Mouse (Mus musculus) left cerebral cortex, adult 8-10 months (tissue): ENCODE measurements around the gene Nsf. TPM values are rescaled to one million over a fixed set of nuclear protein-coding genes. Genes with fewer than 3 reads are reported as not detected.
"Not testable (repeated sequence)": the region's sequence is repeated elsewhere in the genome, so short reads cannot be mapped to it uniquely, and the experiment has no call there.

Experiments
- DNase-seq, 2 experiments: peaks; one replicate each; pipeline ENCODE4 v3.0.0; 2022; ENCODE audit warnings: low spot score in 2 of 2
- total RNA-seq, 4 experiments: library from RNA; stranded (reverse); gene quantifications; 2 replicates each; pipeline ENCODE4 v1.2.4; 2022

Gene Nsf
- total RNA-seq, 4 experiments from 2014 or later: 917 to 958 (median 948) TPM

DNA sequence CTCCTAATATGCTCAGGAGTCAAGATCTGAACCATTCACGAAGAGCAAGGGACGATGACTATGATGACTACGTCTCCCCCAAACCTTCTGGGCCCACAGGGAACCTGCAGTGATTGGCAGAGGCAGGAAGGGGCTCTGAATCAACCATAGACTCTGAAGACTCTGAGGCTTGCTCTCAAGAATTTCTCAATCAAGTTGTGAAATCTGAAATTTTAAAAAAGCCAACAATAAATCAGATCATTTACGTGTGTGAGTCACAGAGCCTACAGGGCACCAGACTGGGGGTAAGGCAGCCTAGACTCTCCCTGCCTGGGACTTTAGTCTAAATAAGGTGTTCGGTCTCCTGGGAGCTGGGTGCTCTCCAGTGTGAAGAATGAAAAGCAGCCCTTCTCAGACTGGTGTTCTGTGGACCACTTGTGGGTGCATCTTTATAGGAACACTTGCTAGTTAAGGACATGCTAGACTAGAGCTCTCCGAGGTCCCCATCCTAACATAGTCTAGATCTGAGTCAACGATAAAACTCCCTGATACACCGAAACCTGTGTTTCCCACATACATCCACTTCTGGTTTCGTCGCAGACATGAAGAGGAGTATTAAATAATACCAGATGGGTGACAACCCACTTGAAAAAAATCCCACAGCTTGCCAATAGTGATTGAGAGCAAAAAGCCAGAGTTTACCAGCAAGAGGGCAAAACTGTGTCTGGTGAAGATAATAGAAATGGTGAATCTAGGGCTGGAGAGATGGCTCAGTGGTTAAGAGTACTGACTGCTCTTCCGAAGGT, 56.7 kb downstream of the Nsf start:
- no peak for DNase-seq

DNA sequence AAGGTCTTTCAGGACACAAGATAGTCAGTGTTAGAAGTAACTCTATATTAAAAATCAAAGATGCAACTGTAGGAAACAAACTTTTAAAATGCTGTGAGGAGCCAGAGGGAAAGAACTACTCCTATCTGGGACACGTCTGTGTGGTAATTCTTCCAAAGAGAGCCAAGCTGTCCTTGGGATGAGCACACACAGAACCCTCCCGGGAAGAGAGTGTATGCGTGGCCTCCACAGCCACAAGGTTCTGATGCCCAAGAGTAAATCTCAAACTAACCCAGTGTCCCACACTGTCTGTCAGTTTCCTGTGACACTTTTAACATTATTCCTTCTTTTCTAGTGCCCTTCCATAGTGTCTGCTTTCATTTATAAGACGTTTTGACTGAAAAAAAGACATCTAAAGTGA, 57.8 kb downstream of the Nsf start:
- no peak for DNase-seq

DNA sequence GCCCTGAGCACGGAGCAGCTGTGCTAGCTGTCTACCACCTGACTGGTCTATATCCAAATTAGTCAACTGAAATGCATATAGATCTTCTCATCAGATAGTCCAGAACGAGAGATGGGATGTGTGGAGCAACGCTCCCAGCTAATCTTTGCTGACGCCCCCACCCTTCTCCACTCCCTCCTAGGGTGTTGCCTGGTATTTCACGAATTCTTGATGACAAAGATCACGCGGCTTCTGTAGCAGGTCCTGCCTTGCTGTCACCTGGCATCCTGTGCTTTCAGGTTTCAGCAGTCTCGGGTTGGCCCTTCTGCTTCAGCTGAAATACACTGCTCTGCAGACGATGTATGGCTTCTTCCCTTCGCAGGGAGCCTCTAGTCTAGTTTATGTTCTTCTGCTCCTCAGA, 61.0 kb downstream of the Nsf start:
- no peak for DNase-seq

DNA sequence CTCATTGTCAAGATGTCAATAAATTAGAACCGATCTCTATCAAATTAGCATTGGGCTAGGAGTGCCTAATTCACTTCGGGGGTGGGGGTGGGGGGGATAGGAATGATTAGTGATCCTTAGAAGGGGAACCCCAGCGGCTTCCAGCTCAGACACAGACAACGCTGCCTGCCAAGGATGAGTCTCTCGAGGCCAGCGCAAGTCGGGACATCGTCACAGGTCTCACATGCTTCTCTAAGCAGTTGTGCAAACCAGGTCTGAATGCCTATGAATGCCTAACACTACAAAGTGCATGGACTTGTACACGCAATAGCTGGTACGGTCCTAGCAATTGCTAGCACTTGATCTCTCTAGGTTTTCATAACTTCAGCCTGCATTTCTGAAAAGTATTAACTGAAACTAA, 62.1 kb downstream of the Nsf start:
- DNase-seq: no peak

DNA sequence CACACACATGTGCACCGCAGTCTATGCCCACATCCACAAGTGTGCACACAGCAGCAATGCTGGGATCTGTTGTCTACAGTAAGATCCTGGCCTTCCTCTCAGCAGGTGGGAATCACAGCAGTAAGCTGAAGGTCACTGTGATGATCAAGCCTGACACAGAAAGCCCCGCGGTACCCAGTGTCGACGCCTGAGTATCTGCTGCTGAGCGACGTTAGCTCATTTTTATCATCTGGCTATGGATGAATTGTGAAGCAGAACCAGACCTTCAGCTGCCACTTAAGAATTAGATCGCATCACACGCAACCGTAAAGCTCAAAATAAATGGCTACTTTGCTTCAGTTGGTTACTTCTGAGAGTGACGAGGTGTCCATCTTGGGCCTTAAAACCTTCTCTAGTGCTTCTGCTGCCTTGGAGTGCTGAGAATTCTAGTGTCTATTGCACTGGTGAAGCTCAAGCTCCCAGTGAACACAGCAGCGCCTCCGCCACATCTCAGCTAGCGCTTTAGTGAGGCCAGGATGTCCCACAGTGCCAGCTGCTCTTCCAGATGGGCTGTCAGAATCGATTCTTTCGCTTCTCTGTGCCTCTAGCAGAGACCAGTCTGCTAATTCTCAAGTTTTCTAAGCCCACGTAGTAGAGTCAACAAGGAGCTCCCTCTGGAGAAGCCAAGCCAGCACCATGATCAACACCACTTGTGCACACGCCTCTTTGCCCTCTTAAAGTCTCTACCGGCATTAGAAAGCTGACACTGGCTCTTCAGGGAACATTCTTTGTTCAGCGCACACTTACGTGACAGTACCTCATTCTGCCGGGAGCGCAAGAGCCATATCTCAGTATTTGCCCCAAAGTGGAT, 63.3 kb downstream of the Nsf start:
- DNase-seq: peak in 1 of 2 experiments; percentile 42

DNA sequence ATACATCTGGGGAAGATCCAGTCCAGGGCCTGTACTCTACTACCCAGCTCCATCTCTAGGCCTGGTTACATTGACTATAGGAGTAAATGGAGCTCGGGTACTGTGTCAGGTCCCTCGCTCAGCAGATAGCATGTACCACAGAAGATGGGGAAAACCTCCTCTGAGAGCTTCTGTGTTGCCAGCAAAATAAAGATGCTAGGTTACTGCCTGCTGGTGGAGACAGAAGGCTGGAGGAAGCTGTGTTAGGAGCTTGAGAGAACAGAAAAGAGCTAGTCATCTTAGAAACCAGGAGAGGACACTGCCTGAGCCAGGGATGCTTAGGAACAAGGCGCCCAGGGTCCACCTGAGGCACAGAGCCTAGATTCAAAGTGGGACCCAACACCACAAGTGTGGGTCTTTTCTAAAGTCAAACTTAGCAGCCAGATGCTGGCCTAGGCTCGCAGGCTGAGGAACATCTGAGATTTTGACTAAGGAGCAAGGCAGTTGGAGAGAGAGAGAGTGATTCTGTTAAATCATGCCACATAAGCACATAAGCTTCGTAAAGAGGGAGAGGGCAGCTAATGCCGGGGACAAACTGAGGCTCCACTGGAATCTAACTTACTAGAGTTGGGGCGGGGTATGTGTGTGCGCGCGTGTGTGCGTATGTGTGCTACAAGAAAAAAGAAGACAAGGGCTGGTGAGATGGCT, 66.0 kb downstream of the Nsf start:
- DNase-seq: no peak

DNA sequence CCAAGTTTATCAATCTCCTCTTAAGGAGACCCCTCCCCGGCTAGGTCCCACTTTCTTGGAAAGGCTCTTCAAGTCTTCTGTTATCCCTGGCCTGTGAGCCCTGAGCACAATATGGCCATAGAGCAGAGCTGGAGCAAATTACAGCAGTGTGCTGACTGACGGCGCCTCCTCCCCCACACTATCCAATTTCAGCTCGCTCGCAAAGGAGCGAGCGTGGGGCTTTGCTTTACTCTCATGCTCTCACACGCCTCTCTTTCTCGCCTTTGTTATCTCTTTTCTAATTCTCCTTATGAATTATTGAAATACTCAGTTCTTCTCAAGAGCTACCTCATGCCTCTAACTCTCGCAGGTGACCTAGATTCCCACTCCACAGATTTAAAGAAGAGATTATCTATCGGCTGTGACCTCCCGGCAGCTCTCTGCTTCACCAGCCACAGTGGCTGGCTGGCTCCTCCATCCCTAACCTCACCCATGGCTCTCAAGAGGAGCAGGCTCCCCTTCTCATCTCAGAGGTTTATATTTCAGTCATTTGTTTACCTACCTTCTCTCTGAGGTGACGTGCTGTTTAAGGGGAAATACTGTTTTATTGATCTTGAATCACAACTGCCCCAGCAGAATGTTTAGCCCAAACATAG, 69.0 kb downstream of the Nsf start:
- peak in 1 of 2 experiments; percentile 33 for DNase-seq

DNA sequence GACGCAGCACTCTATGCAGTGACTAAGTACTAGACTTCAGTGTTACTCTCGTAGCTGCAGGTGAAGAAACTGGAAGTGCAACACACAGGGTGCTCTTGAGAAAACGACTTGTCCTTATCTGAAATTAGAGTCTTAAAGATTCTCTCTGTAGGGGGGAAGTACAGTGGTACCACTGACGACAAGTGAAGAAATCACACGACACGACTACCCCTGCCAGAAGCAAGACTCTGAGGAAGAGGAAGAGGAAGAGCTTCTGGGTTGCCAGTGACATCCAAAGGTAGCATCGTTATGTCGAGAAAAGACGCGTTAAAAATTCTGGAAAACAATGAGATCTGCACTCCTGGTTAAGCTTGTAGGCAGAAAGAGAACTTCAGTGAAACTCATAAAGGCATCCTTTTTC, 70.1 kb downstream of the Nsf start:
- no peak for DNase-seq

DNA sequence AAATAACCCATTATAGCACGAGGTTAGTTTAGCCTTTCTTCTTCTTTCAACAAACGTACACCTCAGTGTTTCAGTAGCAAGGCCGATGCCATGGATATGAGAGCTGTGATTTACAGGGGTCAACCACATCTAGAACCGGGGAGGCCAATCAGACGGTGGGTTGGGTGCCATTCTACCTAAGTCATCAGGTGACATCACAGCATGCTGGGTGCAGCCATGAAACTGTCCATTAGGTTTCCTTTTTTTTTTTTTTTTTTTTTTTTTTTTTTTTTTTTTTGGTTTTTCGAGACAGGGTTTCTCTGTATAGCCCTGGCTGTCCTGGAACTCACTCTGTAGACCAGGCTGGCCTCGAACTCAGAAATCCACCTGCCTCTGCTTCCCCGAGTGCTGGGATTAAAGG, 74.4 kb downstream of the Nsf start:
- not testable (repeated sequence) for DNase-seq

DNA sequence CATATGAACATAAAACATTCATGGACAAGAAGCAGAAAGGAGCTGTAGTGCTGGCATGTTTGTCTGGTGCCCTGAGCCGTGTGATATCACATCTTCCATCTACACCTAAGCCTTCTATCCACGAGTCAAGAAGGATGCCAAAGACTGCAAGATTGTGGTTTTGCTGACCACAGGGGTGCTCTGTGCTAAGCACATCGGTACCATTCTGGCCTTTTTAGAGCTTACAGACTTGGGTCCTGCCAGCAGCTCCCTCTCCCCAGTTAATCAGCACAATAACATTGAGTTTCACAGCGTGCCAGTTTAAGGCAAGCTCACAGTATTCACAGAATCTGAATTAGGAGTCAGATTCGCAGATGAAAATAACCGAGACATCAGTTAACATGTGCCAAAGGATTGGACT, 75.4 kb downstream of the Nsf start:
- DNase-seq: no peak

DNA sequence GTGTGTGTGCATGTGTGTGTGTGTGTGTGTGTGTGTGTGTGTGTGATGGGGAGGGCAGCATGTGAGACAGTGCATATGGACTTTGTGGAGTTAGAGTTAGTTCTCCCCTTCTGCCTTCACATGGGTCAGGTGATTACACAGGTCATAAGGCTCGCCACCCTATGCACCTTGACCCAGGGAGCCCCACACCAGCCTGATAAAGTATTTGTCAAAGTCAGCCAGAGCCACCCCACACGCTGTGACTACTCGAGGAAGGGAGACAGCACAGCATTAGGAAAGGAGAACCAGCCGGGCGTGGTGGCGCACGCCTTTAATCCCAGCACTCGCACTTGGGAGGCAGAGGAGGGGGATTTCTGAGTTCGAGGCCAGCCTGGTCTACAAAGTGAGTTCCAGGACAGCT, 83.5 kb downstream of the Nsf start:
- DNase-seq: no peak

DNA sequence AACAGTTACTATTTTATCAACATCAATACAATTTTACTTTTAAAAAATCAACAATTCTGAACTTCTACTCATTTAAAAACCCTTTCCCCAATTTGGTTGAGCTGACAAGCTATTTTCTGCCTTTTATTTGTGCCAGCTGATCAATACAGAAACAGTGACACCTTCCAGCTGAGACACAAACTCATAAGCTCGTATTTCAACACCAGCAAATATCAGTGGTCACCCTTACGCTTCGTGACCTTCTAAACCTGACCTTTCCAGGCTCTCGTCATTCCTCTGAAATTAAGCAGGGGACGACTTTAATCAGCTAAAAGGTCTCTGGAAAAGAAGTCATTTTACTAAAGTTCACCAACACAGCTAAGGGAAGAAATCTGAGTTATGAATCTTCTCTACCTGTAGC, 86.2 kb downstream of the Nsf start:
- no peak for DNase-seq

DNA sequence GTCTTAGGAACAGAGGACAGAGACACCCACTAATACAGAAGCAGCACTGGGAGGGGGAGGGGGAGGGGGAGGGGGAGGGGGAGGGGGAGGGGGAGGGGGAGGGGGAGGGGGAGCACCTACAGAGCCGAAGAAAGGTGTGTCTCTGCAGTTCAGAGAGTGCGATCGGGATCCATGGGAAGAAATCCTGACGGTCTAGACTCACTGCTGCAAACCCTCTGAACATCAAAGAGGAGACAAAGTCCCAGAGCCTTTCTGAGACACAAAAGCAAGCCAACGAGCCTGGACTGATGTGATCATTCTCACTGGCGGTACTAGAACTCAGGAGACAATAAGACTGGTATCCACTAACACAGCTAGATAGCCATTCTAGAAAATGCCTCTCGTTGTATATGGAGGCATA, 88.5 kb downstream of the Nsf start:
- DNase-seq: no peak

DNA sequence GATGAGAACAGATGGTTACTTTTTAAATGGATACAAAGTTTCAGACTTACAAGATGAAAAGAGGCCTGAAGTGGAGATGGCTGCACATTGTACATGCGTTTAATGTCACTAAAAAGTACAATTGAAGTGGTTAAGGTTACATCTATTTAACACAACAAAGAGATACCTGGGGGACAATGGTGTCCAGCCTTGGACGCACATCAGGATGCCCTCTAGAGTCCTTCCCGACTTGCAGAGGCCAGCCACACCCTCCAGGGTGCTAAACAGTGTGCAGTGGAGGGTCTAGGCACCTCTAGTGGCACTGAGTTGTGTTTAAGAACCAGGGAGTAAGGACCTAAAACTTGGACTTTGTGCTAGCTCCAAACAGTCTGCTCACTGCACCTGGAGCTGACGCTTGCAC, 89.4 kb downstream of the Nsf start:
- DNase-seq: no peak

DNA sequence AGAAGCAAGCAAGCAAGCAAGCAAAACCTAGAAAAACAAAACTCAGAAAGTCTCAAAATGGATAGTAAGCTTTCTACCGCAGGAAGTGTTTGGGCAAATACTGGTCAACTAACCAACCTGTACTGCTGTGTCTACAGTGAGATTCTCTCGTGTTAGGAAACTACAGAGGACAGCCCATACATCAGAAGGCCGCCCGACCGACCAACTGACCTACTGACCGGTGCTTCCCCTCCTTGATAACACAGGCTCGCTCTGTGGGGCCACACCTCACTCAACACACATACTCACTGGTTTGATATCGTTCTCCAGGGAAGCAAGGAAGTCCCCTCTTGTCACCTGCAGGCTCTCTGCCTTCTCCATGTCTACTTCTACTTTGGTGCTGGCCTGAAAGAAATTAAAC, 90.9 kb downstream of the Nsf start:
- no peak for DNase-seq

DNA sequence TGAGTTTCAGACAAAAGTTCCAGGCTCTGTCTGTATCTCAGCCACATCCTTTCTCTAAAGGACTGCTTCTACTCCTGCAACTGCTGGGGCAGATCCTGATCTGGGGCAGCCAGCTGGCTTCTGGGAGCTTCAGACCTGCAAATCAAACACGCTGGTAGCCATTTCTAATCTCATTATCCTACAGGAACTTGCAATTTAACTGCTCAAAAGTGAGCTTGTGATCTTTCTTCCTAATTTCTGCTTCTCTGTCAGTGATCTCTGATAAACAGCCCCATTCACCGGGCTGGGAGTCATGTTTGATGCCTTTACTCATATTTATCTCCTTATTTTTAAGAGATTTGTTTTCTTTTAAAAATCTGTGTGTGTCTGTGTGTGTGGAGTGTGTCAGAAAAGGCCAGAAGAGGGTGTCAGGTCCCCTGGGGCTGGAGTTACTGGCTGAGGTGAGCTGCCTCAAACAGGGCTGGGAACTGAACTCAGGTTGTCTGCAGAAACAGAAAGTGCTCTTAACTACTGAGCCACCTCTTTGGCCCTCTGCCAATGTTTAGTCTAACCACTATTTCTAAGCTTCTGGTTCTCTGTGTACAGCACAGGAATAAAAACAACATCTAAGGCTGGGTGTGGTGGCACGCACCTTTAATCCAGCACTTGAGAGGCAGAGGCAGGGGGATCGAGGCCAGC, 93.8 kb downstream of the Nsf start:
- no peak for DNase-seq

DNA sequence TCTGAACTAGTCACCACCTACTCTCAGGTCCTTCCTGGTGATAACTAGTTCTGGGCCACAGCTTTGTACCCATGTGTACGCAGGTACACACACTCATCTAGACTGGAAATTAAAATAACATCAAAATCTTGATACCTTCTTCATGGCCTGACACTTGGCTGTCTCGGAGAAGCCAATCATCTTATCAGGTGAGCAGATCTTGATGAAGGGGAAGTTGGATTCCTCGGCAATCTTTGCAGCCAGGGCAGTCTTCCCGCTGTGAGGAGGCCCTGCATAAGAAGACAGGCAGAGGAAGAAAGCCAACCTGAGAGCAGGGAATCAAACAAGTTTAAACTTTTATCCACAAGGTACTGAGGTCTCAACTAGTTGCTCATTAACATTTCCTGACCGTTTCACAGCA, 95.1 kb downstream of the Nsf start:
- DNase-seq: no peak

DNA sequence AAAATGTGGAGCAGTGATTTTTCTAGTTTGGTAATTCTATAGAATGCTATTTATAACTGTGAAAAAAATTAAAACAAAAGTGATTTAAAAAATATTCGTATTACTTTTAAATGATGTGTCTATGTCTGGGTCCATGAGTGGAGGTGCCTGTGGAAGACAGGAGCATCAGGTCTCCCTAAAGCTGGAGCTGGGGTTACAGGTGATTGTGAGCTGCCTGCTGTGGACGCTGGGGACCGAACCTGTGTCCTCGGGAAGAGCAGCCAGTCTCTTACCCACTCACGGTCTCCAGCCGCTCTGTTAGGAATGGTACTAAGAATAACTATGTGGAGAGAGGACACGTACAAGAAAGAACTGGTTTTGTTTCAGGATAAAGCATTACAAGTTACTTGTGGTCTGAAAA, 97.2 kb downstream of the Nsf start:
- no peak for DNase-seq

DNA sequence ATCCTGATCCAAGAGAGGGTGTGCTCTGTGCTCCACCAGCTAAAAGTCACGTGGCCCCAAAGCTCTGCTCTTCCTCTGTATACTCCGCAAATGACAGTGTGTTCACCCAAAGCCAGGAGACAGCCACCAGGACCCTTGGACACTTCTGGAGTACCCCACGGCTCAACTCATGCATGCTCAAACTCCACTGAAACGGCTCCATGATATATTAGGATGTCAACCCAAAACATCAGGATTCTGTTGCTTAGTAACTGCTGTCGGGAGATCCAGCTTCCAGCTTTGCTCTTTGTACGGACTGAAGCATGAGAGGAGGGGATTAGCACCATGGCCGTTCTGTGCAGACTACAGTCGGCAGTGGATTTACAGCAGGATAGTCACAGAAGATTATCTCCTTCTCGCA, 99.6 kb downstream of the Nsf start:
- DNase-seq: no peak

DNA sequence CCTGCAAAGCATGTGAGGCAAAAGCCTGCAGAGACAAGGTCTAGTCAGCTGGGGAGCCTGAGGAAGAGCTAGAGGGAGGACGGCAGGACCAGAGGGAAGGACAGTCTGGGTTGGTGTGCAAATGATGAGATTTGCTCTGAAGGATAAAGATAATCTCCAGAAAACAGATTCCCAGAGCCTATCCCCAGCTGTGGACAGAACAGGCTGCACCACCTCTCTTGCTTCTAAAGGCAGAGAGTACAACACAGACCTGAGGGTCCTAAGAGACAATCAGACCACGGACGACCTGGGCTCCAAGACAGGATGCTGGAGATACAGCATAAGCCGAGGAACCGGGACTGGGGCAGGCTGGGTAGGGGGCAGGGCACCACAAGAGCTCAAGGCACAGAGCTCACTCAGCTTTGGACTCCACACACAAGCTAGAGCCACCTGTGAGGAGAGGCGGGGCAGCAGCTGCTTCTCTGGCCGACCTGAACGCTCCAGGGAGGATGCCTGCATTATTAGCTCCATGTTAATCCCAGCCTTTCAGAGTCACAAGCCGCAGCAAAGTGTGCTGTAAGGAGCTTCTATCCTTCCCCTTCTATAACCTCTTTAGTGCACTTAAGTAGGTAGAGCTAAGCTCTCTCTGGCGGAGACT, 100.5 kb downstream of the Nsf start:
- no peak for DNase-seq
